Mouse (Mus musculus): ENCODE measurements around the gene Adgrd1. TPM values are rescaled to one million over a fixed set of nuclear protein-coding genes. Genes with fewer than 3 reads are reported as not detected.

Adgrd1 gene
- polyA plus RNA-seq, 1 experiment from 2014 or later, result 1.6 TPM

DNA sequence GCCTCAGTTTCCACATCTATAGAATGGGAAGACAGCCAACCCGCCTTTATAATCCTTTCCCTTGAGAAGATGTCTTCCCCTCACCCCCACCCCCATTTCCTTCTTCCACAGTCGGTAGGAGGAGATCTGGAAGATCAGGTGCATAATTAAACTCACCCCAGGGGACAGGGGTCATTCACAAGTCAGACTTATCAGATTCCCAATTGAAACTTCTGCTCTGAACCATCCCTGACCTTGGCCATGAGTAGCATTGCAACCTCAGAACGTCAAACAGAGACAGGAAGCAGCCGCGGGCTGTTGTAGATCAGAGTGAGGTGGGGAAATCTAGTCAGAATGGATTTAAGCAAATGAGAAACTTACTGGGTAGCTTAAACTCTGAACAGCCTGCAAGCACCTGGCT lies 46.3 kb downstream of the Adgrd1 start:
- no peak for ATAC-seq (ENCODE audit: insufficient number of reproducible peaks, insufficient read depth, low FRiP score, low read depth)
- H3K4me3 ChIP-seq (ENCODE audit: control insufficient read depth in 1 of 2, insufficient read depth in 1 of 2, low read depth in 1 of 2, low read length in 2 of 2), result no peak overlapping the region
- no peak overlapping the region for H3K4me2 ChIP-seq (ENCODE audit: low read length)
- no peaks in the 10 kb centered on the region for H3K36me3 ChIP-seq (ENCODE audit: control insufficient read depth, insufficient read depth, low read length)
- no peaks in the 10 kb centered on the region for H3K27me3 ChIP-seq (ENCODE audit: control insufficient read depth, insufficient read depth, low read length)
- H3K9me3 ChIP-seq (ENCODE audit: control insufficient read depth, low read length), result no peaks in the 10 kb centered on the region
- 71% methylated on average over 5 of the region's 5 CpGs for WGBS
- no peak overlapping the region for H3K27ac ChIP-seq (replicated peaks in 1 of 2; ENCODE audit: control insufficient read depth in 1 of 2, insufficient read depth in 1 of 2, low read depth in 2 of 2, low read length in 2 of 2)
- H3K9ac ChIP-seq (ENCODE audit: low read length), result no peak overlapping the region
- H3K4me1 ChIP-seq (ENCODE audit: control insufficient read depth in 2 of 2, insufficient read depth in 2 of 2, low read length in 2 of 2), result peaks cover 23% of the 10 kb centered on the region in 2 experiments

DNA sequence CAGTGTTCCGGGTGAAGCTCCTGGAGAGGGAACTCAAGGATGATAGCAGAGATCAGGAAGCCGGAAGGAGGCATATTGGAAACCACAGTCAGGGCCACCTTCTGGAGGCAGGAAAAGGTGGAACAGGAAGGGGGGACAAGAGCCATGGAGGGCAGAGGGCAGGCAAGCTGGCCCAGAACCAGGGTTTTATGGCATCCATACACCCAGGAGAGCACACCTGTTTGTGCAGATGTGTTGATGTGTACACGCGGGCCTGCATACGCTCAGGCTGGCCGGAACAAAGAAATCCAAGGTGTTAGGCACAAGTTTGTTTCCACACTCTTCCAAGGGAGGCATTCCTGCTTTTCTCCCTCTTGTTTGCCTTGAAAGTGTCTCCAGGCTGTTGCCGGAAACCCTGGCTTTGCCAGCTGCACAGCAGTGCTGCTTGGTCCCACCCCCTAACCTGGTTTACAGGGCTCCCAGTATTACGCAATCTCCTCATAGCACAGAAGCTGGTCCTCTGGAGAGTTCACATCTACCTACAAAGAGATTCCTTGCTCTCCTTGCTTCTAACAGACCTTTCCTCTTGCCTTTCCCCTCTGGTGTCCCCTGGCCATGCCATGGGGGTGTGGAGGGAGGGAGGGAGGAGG lies 48.9 kb downstream of the Adgrd1 start:
- no peaks in the 10 kb centered on the region for H3K9me3 ChIP-seq (ENCODE audit: control insufficient read depth, low read length)
- H3K9ac ChIP-seq (ENCODE audit: low read length), result no peak overlapping the region
- H3K4me3 ChIP-seq (ENCODE audit: control insufficient read depth in 1 of 2, insufficient read depth in 1 of 2, low read depth in 1 of 2, low read length in 2 of 2), result no peak overlapping the region
- peaks cover 23% of the 10 kb centered on the region in 2 experiments for H3K4me1 ChIP-seq (ENCODE audit: control insufficient read depth in 2 of 2, insufficient read depth in 2 of 2, low read length in 2 of 2)
- H3K27me3 ChIP-seq (ENCODE audit: control insufficient read depth, insufficient read depth, low read length), result no peaks in the 10 kb centered on the region
- no peak overlapping the region for H3K4me2 ChIP-seq (ENCODE audit: low read length)
- ATAC-seq (ENCODE audit: insufficient number of reproducible peaks, insufficient read depth, low FRiP score, low read depth), result no peak
- no peaks in the 10 kb centered on the region for H3K36me3 ChIP-seq (ENCODE audit: control insufficient read depth, insufficient read depth, low read length)
- H3K27ac ChIP-seq (replicated peaks in 1 of 2; ENCODE audit: control insufficient read depth in 1 of 2, insufficient read depth in 1 of 2, low read depth in 2 of 2, low read length in 2 of 2), result peak overlapping the region in 1 of 2 experiments; percentile 37; a peak in 3 of 4 replicates
- WGBS, result 77% methylated on average over 8 of the region's 8 CpGs

DNA sequence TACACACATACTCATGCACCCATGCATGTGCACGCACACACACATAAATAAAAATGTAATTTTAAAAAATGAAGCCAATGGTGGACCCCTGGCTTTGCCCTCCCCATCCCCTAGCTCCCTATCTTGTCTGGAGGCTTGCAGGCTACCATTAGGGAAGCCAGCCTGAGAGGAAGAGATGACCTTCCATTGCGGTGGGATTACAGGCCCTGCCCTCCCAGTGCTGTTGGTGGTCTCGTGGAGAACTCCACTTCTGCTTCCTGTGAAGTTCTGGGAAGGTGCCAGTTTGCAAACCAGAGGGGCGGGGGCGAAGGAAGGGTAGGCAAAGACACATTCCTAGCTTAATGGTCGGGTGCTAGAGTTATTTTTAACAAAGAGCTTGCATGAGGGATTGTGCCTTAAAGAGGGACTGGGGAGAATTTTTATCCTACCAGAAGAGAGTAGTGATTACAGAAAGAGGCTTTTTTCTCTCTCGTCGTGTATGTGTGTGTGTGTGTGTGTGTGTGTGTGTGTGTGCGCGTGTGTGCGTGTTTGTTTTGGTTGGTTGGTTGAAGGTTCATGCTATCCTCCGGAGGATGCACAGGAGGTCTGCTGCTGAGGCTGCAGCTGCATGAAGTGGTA lies 50.5 kb downstream of the Adgrd1 start:
- Histone ChIP-seq H3K4me1 (ENCODE audit: control insufficient read depth in 2 of 2, insufficient read depth in 2 of 2, low read length in 2 of 2) (peaks cover 23% of the 10 kb centered on the region in 2 experiments), H3K9me3 (ENCODE audit: control insufficient read depth, low read length) (no peaks in the 10 kb centered on the region), H3K9ac (ENCODE audit: low read length) (no peak overlapping the region; the same call in 1 of the 2 replicates), H3K36me3 (ENCODE audit: control insufficient read depth, insufficient read depth, low read length) (no peaks in the 10 kb centered on the region), H3K27ac (replicated peaks in 1 of 2; ENCODE audit: control insufficient read depth in 1 of 2, insufficient read depth in 1 of 2, low read depth in 2 of 2, low read length in 2 of 2) (peak overlapping the region; percentile 66 to 69), H3K4me2 (ENCODE audit: low read length) (0 out of 2 replicates have a peak overlapping the region, but pooled peaks have one; percentile 12), H3K4me3 (ENCODE audit: control insufficient read depth in 1 of 2, insufficient read depth in 1 of 2, low read depth in 1 of 2, low read length in 2 of 2) (no peak overlapping the region), H3K27me3 (ENCODE audit: control insufficient read depth, insufficient read depth, low read length) (no peaks in the 10 kb centered on the region)
- ATAC-seq (ENCODE audit: insufficient number of reproducible peaks, insufficient read depth, low FRiP score, low read depth), result no peak
- 38% methylated on average over 12 of the region's 12 CpGs for WGBS

DNA sequence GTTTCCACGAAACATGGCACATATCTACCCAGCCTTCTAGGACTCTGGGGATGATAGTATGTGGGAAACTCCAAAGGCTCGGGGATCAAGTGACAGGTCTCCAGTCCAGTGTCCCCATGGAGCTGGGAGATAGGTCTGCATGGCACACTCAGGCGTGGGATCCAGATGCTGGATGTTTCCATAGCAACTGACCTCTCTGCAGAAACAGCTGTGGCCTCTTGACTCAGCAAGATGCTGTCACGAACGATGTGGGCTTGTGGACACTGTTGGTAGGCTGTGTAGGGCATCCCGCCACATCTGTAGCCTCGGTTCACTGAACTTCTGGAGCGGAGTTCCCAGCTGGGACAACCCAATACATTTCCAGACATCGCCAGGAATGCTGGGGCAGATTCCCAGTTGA lies 51.9 kb downstream of the Adgrd1 start:
- no peaks in the 10 kb centered on the region for H3K36me3 ChIP-seq (ENCODE audit: control insufficient read depth, insufficient read depth, low read length)
- no peak for ATAC-seq (ENCODE audit: insufficient number of reproducible peaks, insufficient read depth, low FRiP score, low read depth)
- WGBS, result 85% methylated on average over 9 of the region's 9 CpGs

DNA sequence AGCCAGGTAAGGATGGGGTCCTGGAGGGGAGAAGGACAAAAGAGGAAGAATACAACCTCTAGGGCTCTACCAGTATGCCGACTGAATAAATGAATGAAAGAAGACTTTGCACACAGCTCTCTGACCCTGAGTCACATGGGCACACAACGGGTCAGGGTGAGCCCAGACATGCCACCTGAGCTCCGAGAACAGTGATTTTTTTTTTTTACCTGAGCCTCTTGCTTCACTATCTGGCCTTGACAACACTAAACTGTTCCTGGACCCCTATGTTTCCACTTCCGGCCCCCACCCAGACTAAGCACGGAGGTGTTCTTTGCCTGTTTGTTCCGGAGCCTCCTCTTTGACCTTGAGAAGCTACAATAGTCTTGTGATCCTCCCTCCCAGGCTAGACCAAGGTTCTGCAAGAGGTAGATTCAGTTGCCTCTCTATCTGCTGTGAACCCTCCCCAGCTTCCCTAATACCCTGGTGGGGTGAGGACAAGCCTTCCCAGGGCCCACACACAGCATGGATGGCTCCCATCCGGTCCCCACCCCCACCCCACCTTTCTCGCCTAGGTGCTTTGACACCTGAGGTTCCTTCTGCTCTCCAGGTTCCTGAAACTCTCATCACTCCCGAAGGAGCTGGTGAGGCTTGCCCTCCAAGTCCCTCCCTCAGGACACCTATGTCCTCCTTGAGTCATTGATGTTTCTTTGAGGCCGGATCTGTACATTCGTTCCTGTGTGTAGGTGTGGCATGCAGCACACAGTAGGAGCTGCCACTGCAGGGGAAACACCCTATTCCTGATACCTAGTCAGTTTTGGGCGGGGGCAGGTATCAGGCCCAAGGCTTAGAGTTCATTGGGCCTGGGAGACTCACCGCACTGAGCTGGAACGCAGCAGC lies 58.7 kb downstream of the Adgrd1 start:
- Histone ChIP-seq H3K4me1 (ENCODE audit: control insufficient read depth in 2 of 2, insufficient read depth in 2 of 2, low read length in 2 of 2) (no peaks in the 10 kb centered on the region; a peak in 1 of 4 replicates), H3K27ac (replicated peaks in 1 of 2; ENCODE audit: control insufficient read depth in 1 of 2, insufficient read depth in 1 of 2, low read depth in 2 of 2, low read length in 2 of 2) (no peak overlapping the region), H3K4me2 (ENCODE audit: low read length) (no peak overlapping the region), H3K36me3 (ENCODE audit: control insufficient read depth, insufficient read depth, low read length) (no peaks in the 10 kb centered on the region), H3K9me3 (ENCODE audit: control insufficient read depth, low read length) (no peaks in the 10 kb centered on the region), H3K4me3 (ENCODE audit: control insufficient read depth in 1 of 2, insufficient read depth in 1 of 2, low read depth in 1 of 2, low read length in 2 of 2) (no peak overlapping the region), H3K27me3 (ENCODE audit: control insufficient read depth, insufficient read depth, low read length) (no peaks in the 10 kb centered on the region), H3K9ac (ENCODE audit: low read length) (no peak overlapping the region)
- WGBS, result 68% methylated on average over 14 of the region's 14 CpGs
- no peak for ATAC-seq (ENCODE audit: insufficient number of reproducible peaks, insufficient read depth, low FRiP score, low read depth)

More for the DNA sequence above, 51.9 kb downstream of the Adgrd1 start:
- Histone ChIP-seq H3K4me1 (ENCODE audit: control insufficient read depth in 2 of 2, insufficient read depth in 2 of 2, low read length in 2 of 2) (peaks cover 23% of the 10 kb centered on the region in 2 experiments), H3K4me3 (ENCODE audit: control insufficient read depth in 1 of 2, insufficient read depth in 1 of 2, low read depth in 1 of 2, low read length in 2 of 2) (no peak overlapping the region), H3K4me2 (ENCODE audit: low read length) (no peak overlapping the region), H3K9me3 (ENCODE audit: control insufficient read depth, low read length) (no peaks in the 10 kb centered on the region), H3K27ac (replicated peaks in 1 of 2; ENCODE audit: control insufficient read depth in 1 of 2, insufficient read depth in 1 of 2, low read depth in 2 of 2, low read length in 2 of 2) (no peak overlapping the region), H3K9ac (ENCODE audit: low read length) (no peak overlapping the region), H3K27me3 (ENCODE audit: control insufficient read depth, insufficient read depth, low read length) (no peaks in the 10 kb centered on the region)

DNA sequence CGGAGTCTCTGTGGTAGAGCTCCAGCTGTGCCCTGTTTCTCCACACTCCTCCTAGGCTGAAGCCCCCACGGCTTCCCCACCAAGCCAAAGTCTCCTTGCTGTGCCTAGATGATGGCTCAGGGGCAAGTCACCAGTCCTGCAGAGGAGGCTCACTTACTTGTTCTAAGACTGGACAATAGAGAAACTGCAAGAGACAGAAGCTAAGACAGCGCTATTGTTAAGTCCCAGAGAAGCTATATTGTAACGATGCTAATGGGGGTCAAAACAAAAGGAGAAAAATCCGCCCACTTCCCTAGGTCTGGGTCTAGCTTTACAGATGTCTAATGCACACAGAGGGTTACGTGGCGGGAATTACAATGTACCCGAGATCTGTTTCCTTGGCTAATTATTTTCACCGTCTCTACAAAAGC lies 59.4 kb downstream of the Adgrd1 start:
- 54% methylated on average over 9 of the region's 9 CpGs for WGBS
- Histone ChIP-seq H3K4me1 (ENCODE audit: control insufficient read depth in 2 of 2, insufficient read depth in 2 of 2, low read length in 2 of 2) (no peaks in the 10 kb centered on the region; a peak in 1 of 4 replicates), H3K27me3 (ENCODE audit: control insufficient read depth, insufficient read depth, low read length) (no peaks in the 10 kb centered on the region), H3K4me2 (ENCODE audit: low read length) (no peak overlapping the region), H3K9ac (ENCODE audit: low read length) (no peak overlapping the region), H3K27ac (replicated peaks in 1 of 2; ENCODE audit: control insufficient read depth in 1 of 2, insufficient read depth in 1 of 2, low read depth in 2 of 2, low read length in 2 of 2) (no peak overlapping the region), H3K36me3 (ENCODE audit: control insufficient read depth, insufficient read depth, low read length) (no peaks in the 10 kb centered on the region), H3K4me3 (ENCODE audit: control insufficient read depth in 1 of 2, insufficient read depth in 1 of 2, low read depth in 1 of 2, low read length in 2 of 2) (no peak overlapping the region), H3K9me3 (ENCODE audit: control insufficient read depth, low read length) (no peaks in the 10 kb centered on the region)
- ATAC-seq (ENCODE audit: insufficient number of reproducible peaks, insufficient read depth, low FRiP score, low read depth), result no peak

DNA sequence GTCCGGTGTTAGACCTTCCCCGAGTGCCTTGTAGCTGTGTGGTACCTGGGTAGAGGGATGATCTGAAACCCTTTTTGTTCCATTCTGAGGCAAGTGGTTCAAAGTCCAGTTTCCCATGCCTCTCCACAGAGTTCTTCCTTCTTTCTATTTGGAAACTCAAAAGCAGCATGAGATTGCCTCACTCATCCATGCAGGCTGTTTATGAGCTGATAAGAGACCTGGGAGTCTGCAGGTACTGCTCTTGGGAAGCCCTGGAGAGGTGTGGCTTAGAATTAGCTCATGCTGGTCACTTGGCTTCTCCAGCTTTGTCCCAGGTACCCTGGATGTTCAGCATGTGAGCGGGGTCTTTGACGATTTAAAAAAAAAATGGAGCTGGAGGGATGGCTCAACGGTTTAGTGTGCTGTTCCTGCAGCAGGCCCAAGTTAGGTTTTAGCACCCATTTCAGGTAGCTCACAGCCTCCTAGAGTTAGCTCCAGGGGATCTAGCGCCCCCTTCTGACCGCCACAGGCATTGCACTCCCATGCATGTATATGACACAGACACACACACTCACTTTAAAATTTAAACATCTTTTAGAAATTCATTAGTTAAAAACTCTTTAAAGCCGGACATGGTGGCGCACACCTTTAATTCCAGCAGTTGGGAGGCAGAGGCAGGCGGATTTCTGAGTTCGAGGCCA lies 65.0 kb downstream of the Adgrd1 start:
- H3K36me3 ChIP-seq (ENCODE audit: control insufficient read depth, insufficient read depth, low read length), result no peaks in the 10 kb centered on the region
- no peaks in the 10 kb centered on the region for H3K27me3 ChIP-seq (ENCODE audit: control insufficient read depth, insufficient read depth, low read length)
- ATAC-seq (ENCODE audit: insufficient number of reproducible peaks, insufficient read depth, low FRiP score, low read depth), result no peak
- peaks cover 5 to 9% of the 10 kb centered on the region in 2 experiments; a peak in 2 of 4 replicates for H3K4me1 ChIP-seq (ENCODE audit: control insufficient read depth in 2 of 2, insufficient read depth in 2 of 2, low read length in 2 of 2)
- no peak overlapping the region for H3K27ac ChIP-seq (replicated peaks in 1 of 2; ENCODE audit: control insufficient read depth in 1 of 2, insufficient read depth in 1 of 2, low read depth in 2 of 2, low read length in 2 of 2)
- no peak overlapping the region for H3K9ac ChIP-seq (ENCODE audit: low read length)
- H3K4me2 ChIP-seq (ENCODE audit: low read length), result no peak overlapping the region
- no peak overlapping the region for H3K4me3 ChIP-seq (ENCODE audit: control insufficient read depth in 1 of 2, insufficient read depth in 1 of 2, low read depth in 1 of 2, low read length in 2 of 2)
- 76% methylated on average over 11 of the region's 11 CpGs for WGBS
- H3K9me3 ChIP-seq (ENCODE audit: control insufficient read depth, low read length), result no peaks in the 10 kb centered on the region
